16 mouse cellular contexts compared by ENCODE assay signal in genomic region chr6:112814525-112815086, GRCm38 (mm10).
A peak's percentile ranks its signal among the peaks of the same experiment; 100 is the strongest.
DNase-seq lines count a peak whose midpoint lies in the region; ATAC-seq and TF ChIP-seq lines count a peak whose summit lies in the region.
"Had no signal": no experiment of that assay in that cellular context is flagged by ENCODE, and none has a peak within 500 bp of the region (broad histone marks: within the 10 kb centered on the region; RNA-seq: fewer than 3 reads in every experiment).

No protein-coding gene starts in this region.

- intact Hi-C loops in gastrocnemius, adult 2 months (cut with DNase I) = no loop called here

- H3K4me3 ChIP-seq in kidney, postnatal 0 days (replicated peaks; ENCODE audit: low read depth, low read length) = no peak overlapping the region
- no peak overlapping the region for H3K4me3 ChIP-seq in forebrain, embryonic 12.5 days (replicated peaks)
- no peak overlapping the region for H3K4me3 ChIP-seq in intestine, embryonic 15.5 days (replicated peaks)
- H3K4me3 ChIP-seq in neural tube, embryonic 15.5 days (replicated peaks) = no peak overlapping the region
- no peak overlapping the region for H3K4me3 ChIP-seq in gastrocnemius, adult 2 months
- H3K4me3 ChIP-seq: erythroblast, embryonic 14.5 days; heart, adult 2 months had no signal

- no peak overlapping the region for H3K27ac ChIP-seq in kidney, postnatal 0 days
- peak overlapping the region; percentile 71 for H3K27ac ChIP-seq in forebrain, embryonic 12.5 days
- H3K27ac ChIP-seq in intestine, embryonic 15.5 days = peak overlapping the region; percentile 36; the same call in 1 of the 2 replicates
- H3K27ac ChIP-seq in neural tube, embryonic 15.5 days (replicated peaks) = peak overlapping the region; percentile 38
- H3K27ac ChIP-seq in gastrocnemius, adult 2 months = no peak overlapping the region
- H3K27ac ChIP-seq: heart, adult 2 months; macrophage had no signal

- H3K27me3 ChIP-seq in kidney, postnatal 0 days (ENCODE audit: insufficient read depth, low read length) = no peaks in the 10 kb centered on the region
- no peaks in the 10 kb centered on the region for H3K27me3 ChIP-seq in forebrain, embryonic 12.5 days
- H3K27me3 ChIP-seq in intestine, embryonic 15.5 days (replicated peaks) = no peaks in the 10 kb centered on the region
- no peaks in the 10 kb centered on the region for H3K27me3 ChIP-seq in neural tube, embryonic 15.5 days (replicated peaks)

- no peaks in the 10 kb centered on the region for H3K9me3 ChIP-seq in kidney, postnatal 0 days (replicated peaks; ENCODE audit: low read length)
- no peaks in the 10 kb centered on the region for H3K9me3 ChIP-seq in forebrain, embryonic 12.5 days
- no peaks in the 10 kb centered on the region for H3K9me3 ChIP-seq in intestine, embryonic 15.5 days
- no peaks in the 10 kb centered on the region for H3K9me3 ChIP-seq in neural tube, embryonic 15.5 days (replicated peaks)

- TF ChIP-seq CTCF in kidney, postnatal 0 days (IDR thresholded peaks at IDR 0.05; ENCODE audit: low read depth) = no peak
- TF ChIP-seq CTCF in gastrocnemius, adult 2 months (IDR thresholded peaks at IDR 0.05) = no peak

- 25% methylated on average over 5 of the region's 5 CpGs for WGBS in kidney, postnatal 0 days
- WGBS in forebrain, embryonic 12.5 days = 36% methylated on average over 5 of the region's 5 CpGs
- 36% methylated on average over 5 of the region's 5 CpGs for WGBS in intestine, embryonic 15.5 days
- WGBS in neural tube, embryonic 15.5 days = 27% methylated on average over 5 of the region's 5 CpGs

- no peak overlapping the region for H3K4me2 ChIP-seq in kidney, postnatal 0 days (ENCODE audit: low read length)
- H3K4me2 ChIP-seq in forebrain, embryonic 12.5 days = no peak overlapping the region
- no peak overlapping the region for H3K4me2 ChIP-seq in intestine, embryonic 15.5 days (replicated peaks)
- H3K4me2 ChIP-seq in neural tube, embryonic 15.5 days = no peak overlapping the region
- H3K4me2 ChIP-seq: liver, embryonic 11.5 days had no signal

- H3K9ac ChIP-seq in kidney, postnatal 0 days (ENCODE audit: low read depth, low read length) = no peak overlapping the region
- no peak overlapping the region for H3K9ac ChIP-seq in forebrain, embryonic 12.5 days
- H3K9ac ChIP-seq in intestine, embryonic 15.5 days = no peak overlapping the region
- H3K9ac ChIP-seq in neural tube, embryonic 15.5 days (replicated peaks) = no peak overlapping the region

- DNase-seq in kidney, postnatal 0 days (ENCODE audit: low spot score) = peak; percentile 74
- DNase-seq in kidney, postnatal 25 days = no peak
- no peak for DNase-seq in gastrocnemius, adult 18-20 months (ENCODE audit: low spot score)
- DNase-seq in thymus, postnatal 36 days = no peak
- DNase-seq in gastrocnemius, adult 2 months = no peak
- DNase-seq: cerebellum, adult 9-11 months; heart, adult 2 months; heart, postnatal 4 days; spleen, adult 18-20 months had no signal

- H3K4me1 ChIP-seq in kidney, postnatal 0 days (replicated peaks; ENCODE audit: insufficient read depth, low read length) = no peaks in the 10 kb centered on the region
- H3K4me1 ChIP-seq in forebrain, embryonic 12.5 days = peaks cover 67% of the 10 kb centered on the region
- no peaks in the 10 kb centered on the region for H3K4me1 ChIP-seq in intestine, embryonic 15.5 days (replicated peaks)
- H3K4me1 ChIP-seq in neural tube, embryonic 15.5 days = peaks cover 38% of the 10 kb centered on the region

- no peaks in the 10 kb centered on the region for H3K36me3 ChIP-seq in kidney, postnatal 0 days (ENCODE audit: insufficient read depth, low read length)
- H3K36me3 ChIP-seq in forebrain, embryonic 12.5 days (replicated peaks) = peaks cover 24% of the 10 kb centered on the region
- H3K36me3 ChIP-seq in intestine, embryonic 15.5 days = no peaks in the 10 kb centered on the region
- 0 out of 2 replicates have a peak, but pooled peaks cover 4% of the 10 kb centered on the region for H3K36me3 ChIP-seq in neural tube, embryonic 15.5 days

- ATAC-seq in kidney, postnatal 0 days (replicated peaks; ENCODE audit: low FRiP score, low read depth) = no peak
- ATAC-seq in forebrain, embryonic 12.5 days (ENCODE audit: low FRiP score) = no peak
- peak; percentile 71 for ATAC-seq in intestine, embryonic 15.5 days
- no peak for ATAC-seq in neural tube, embryonic 15.5 days (ENCODE audit: low FRiP score)
- ATAC-seq: CD4-positive, CD25-positive, alpha-beta regulatory T cell, adult 4 months had no signal

Comparison
In these comparisons a context has a peak if more than half of its experiments do, and no peak if none do; other contexts are left out.
1. H3K27ac ChIP-seq: peak in forebrain, embryonic 12.5 days (single experiment), intestine, embryonic 15.5 days (single experiment) and neural tube, embryonic 15.5 days (single experiment); none in kidney, postnatal 0 days (single experiment) and gastrocnemius, adult 2 months (single experiment).